Mouse (Mus musculus) forebrain, embryonic 11.5 days (tissue): ENCODE measurements around the gene Pappa. TPM values are rescaled to one million over a fixed set of nuclear protein-coding genes. Genes with fewer than 3 reads are reported as not detected.

Source experiments
- ATAC-seq: fragments of 200-750 bp; cut with Nextera tagmentation; replicated peaks from 2 replicates; pipeline ENCODE4 v1.8.0; 2017; ENCODE audit warnings: moderate TSS enrichment; ENCODE audit not compliant: low FRiP score
- DNase-seq: peaks from one replicate; pipeline ENCODE4 v3.0.0-alpha.2; 2017; ENCODE audit warnings: low spot score
- H3K27ac ChIP-seq: fragments of 300-500 bp; sonication (generic); 2 replicates; pipeline ENCODE4 v1.5.1; 2014; ENCODE audit warnings: low read depth, low read length
- H3K27me3 ChIP-seq: fragments of 300-500 bp; sonication (generic); 2 replicates; pipeline ENCODE4 v1.6.1; 2014; ENCODE audit warnings: mild to moderate bottlenecking, low read length, mixed read lengths; ENCODE audit not compliant: control insufficient read depth, insufficient read depth
- H3K36me3 ChIP-seq: fragments of 300-500 bp; sonication (generic); 2 replicates; pipeline ENCODE4 v1.6.1; 2014; ENCODE audit warnings: mild to moderate bottlenecking, low read length, moderate library complexity, mixed read lengths; ENCODE audit not compliant: control insufficient read depth, insufficient read depth
- H3K4me1 ChIP-seq: fragments of 300-500 bp; sonication (generic); replicated peaks from 2 replicates; pipeline ENCODE4 v1.6.1; 2014; ENCODE audit warnings: low read length, mixed read lengths; ENCODE audit not compliant: control insufficient read depth, insufficient read depth
- H3K4me2 ChIP-seq: fragments of 300-500 bp; sonication (generic); 2 replicates; pipeline ENCODE4 v1.6.1; 2014; ENCODE audit warnings: low read depth, mild to moderate bottlenecking, low read length, moderate library complexity, mixed read lengths; ENCODE audit not compliant: severe bottlenecking
- H3K4me3 ChIP-seq: fragments of 300-500 bp; sonication (generic); 2 replicates; pipeline ENCODE4 v1.5.1; 2014; ENCODE audit warnings: low read depth, low read length
- H3K9ac ChIP-seq: fragments of 300-500 bp; sonication (generic); 2 replicates; pipeline ENCODE4 v1.6.1; 2014; ENCODE audit warnings: low read length
- H3K9me3 ChIP-seq: fragments of 300-500 bp; sonication (generic); 2 replicates; pipeline ENCODE4 v1.6.1; 2016; ENCODE audit warnings: low read length, mixed read lengths; ENCODE audit not compliant: control insufficient read depth
- WGBS: fragments of 180-500 bp; shearing (Covaris S2); extraction: QIAGEN DNeasy Blood & Tissue Kit; methylation state at CpG from one replicate; pipeline ENCODE4 v1.1.7; 2014; 5-methylcytosine and 5-hydroxymethylcytosine counted together
- polyA plus RNA-seq: library from polyadenylated mRNA; unstranded; fragments of >200 nt; fragmentation: Nextera tagmentation; extraction: Ambion mirVana; gene quantifications from 2 replicates; pipeline ENCODE4 v1.2.1, GENCODE M21; 2014

The Pappa gene
- polyA plus RNA-seq, 1 experiment from 2014 or later, result 4.1 TPM

DNA sequence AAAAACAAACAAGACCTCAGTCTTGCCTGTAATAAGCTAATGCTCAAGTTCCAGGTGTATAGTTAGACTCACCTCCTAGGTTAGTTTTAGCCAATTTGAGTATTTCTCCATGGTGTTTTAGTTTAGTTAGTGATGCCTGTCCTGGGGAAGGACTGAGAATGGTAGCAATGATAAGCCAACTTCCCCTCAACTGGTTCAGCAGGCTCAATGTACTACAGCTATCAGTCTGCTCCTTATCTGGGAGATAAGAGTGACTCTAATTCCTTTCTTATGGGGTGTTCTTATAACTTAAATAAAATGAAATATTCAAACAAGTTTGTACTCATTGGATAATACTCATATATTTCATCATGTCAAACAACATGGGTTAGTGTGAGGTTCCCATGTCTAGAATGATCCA is 156.9 kb downstream of the Pappa start:
- Histone ChIP-seq H3K9ac (no peak overlapping the region), H3K9me3 (no peaks in the 10 kb centered on the region), H3K4me1 (peaks cover 14% of the 10 kb centered on the region), H3K4me2 (no peak overlapping the region), H3K36me3 (no peaks in the 10 kb centered on the region), H3K27ac (no peak overlapping the region), H3K4me3 (no peak overlapping the region), H3K27me3 (peaks cover 2% of the 10 kb centered on the region; the same call in 1 of the 2 replicates)
- ATAC-seq (no peak), DNase-seq (no peak)

DNA sequence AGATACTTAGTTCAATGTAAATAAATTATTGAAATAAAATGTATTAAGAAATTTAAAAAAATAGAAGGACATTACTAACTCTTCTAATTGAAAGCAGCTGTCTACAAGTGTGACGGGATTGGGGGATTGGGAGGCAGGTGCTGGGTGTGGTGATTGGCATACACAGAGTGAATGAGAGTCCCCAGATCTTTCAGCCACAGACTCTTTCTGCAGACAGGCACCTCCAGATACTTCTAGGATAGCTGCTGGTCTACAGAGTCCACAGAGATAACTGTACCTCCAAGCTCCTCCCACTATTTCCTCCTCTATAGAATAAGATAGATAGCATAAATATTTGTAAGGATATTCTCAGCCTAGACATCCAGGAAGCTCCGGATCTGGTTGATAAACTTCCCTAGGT is 159.6 kb downstream of the Pappa start:
- Histone ChIP-seq H3K4me1 (peaks cover 7% of the 10 kb centered on the region), H3K4me3 (no peak overlapping the region), H3K9ac (no peak overlapping the region), H3K27ac (no peak overlapping the region), H3K27me3 (no peaks in the 10 kb centered on the region), H3K36me3 (no peaks in the 10 kb centered on the region), H3K4me2 (no peak overlapping the region), H3K9me3 (no peaks in the 10 kb centered on the region)
- ATAC-seq, result no peak
- no peak for DNase-seq
- 92% methylated on average over 2 of the region's 2 CpGs for WGBS

DNA sequence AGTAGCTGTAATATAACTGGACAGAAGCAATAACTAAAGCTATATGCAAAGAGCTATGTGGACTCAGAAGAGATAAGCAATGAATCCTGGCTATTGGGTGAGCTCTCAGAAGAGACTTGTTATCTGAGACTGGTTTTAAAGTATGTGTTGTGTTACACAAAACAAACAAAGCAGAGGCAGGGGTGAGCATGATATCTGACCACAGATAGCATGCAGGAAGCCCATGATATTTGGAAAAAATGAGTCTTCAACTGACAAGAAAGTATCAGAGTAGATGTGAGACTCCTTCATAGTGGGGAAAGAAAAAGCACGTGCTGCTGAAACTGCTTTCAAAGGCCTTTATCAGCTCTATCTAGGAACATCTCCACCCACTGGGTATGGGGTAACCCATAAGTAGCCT is 161.2 kb downstream of the Pappa start:
- no peak for ATAC-seq
- no peak overlapping the region for H3K27ac ChIP-seq

DNA sequence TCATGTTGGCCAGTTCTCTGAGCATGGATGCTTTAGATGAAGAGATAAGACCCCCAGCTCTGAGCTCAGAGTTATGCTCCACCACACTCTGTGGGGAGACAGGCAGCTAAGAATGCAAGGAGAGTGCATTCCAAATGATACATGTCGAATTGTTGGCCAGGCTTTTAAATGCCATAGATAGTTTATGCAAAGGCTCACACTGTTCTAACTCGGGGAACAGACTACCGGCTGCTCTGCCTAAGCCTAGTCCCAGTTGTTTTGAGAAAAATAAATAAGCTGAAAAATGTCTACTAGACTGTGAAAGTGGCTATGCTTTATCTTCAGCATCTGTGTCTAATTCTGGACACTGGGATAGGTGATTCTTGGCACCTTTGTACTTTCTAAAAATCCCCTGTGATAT is 165.3 kb downstream of the Pappa start:
- Histone ChIP-seq H3K9ac (no peak overlapping the region), H3K27ac (no peak overlapping the region), H3K4me3 (no peak overlapping the region), H3K27me3 (no peaks in the 10 kb centered on the region), H3K4me1 (no peaks in the 10 kb centered on the region), H3K36me3 (no peaks in the 10 kb centered on the region), H3K4me2 (no peak overlapping the region), H3K9me3 (no peaks in the 10 kb centered on the region)
- 71% methylated on average over 3 of the region's 3 CpGs for WGBS
- DNase-seq, result no peak
- no peak for ATAC-seq

More for the DNA sequence above, 161.2 kb downstream of the Pappa start:
- Histone ChIP-seq H3K9me3 (no peaks in the 10 kb centered on the region), H3K27me3 (no peaks in the 10 kb centered on the region), H3K4me1 (no peaks in the 10 kb centered on the region), H3K9ac (no peak overlapping the region), H3K4me2 (no peak overlapping the region), H3K4me3 (no peak overlapping the region), H3K36me3 (no peaks in the 10 kb centered on the region)
- no peak for DNase-seq
- 92% methylated on average over 1 of the region's 1 CpGs for WGBS

DNA sequence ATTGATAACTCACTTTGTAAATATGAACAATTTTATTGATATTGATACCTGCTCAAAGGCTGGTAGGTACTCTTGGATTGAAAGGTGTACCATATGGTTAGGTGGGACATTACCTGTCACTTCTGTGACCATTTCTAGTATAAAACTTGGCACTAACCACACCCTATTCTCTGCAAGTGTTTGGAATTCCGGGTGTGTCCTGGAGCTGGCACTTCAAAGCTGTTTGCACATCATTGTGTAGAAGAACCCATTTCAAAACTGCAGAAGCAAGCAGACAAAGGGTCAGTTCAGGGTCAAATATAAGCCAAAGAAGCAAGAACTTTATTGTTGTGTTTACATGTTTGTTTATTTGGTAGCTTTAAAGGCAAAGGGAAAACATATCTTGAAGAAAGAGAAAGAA is 171.8 kb downstream of the Pappa start:
- no peaks in the 10 kb centered on the region for H3K9me3 ChIP-seq

DNA sequence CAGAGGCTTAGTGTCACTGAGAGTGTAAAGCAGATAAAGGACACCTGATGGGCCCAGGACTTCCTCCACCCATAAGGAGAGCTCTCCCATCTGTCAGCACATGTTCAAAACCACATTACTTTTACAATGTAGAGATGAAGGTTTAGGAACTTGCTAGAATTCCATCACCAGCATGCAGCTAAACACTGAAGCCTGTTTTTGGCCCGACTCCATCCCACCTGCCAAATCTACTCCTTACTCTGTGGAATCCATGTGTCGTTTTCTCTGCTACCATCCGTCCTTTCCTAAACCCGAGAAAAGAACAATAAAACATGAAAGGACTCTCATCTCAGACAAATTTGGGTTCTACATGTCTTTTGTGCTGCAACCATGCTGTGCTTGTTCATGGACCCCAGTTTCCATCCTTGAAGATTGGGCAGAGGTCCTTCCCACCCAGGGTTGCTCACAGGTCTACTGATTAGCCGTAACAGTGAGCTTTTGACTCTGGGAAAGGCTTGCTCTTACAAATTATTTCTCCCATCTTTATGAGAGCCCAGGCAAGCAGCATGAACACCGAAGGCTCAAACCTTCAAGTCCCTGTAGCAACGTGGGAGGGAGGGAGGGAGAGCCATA is 172.5 kb downstream of the Pappa start:
- Histone ChIP-seq H3K9ac (no peak overlapping the region), H3K27me3 (0 out of 2 replicates have a peak, but pooled peaks cover 2% of the 10 kb centered on the region), H3K4me1 (peaks cover 8% of the 10 kb centered on the region; the same call in 1 of the 2 replicates), H3K4me3 (no peak overlapping the region), H3K36me3 (no peaks in the 10 kb centered on the region), H3K4me2 (no peak overlapping the region), H3K9me3 (no peaks in the 10 kb centered on the region), H3K27ac (peak overlapping the region; percentile 88)
- ATAC-seq (peak; percentile 4; the same call in 1 of the 2 replicates), DNase-seq (no peak)
- WGBS, result 22% methylated on average over 7 of the region's 7 CpGs

More for the DNA sequence above, 171.8 kb downstream of the Pappa start:
- WGBS, result 64% methylated on average over 1 of the region's 1 CpGs
- H3K4me3 ChIP-seq, result no peak overlapping the region
- H3K4me1 ChIP-seq, result peaks cover 8% of the 10 kb centered on the region; the same call in 1 of the 2 replicates
- no peak for ATAC-seq
- H3K4me2 ChIP-seq, result no peak overlapping the region
- H3K36me3 ChIP-seq, result no peaks in the 10 kb centered on the region
- 0 out of 2 replicates have a peak, but pooled peaks cover 2% of the 10 kb centered on the region for H3K27me3 ChIP-seq
- H3K9ac ChIP-seq, result no peak overlapping the region
- peak overlapping the region; percentile 88 for H3K27ac ChIP-seq
- no peak for DNase-seq

DNA sequence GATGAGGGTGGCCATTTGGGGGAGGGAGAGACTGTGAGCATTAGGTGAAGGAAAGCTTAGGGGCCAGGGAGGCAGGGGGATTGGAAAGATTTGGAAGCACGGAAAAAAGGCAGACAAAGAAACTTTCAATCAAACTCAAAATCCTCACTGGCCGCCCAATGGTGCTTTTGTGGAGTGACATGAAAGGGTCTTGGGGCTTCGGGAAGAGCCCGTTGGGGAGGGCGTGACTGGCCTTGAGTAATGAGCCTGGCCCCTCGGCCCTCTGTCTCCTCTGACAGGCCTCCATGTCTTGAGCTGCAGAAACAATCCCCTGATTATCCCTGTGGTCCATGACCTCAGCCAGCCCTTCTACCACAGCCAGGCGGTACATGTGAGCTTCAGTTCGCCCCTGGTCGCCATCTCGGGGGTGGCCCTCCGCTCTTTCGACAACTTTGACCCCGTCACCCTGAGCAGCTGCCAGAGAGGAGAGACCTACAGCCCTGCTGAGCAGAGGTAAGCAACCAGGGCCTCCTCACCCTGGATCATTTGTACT is 173.1 kb downstream of the Pappa start:
- Histone ChIP-seq H3K4me3 (no peak overlapping the region), H3K27me3 (0 out of 2 replicates have a peak, but pooled peaks cover 2% of the 10 kb centered on the region), H3K4me2 (peak overlapping the region; percentile 30; the same call in 1 of the 2 replicates), H3K36me3 (no peaks in the 10 kb centered on the region), H3K4me1 (peaks cover 8% of the 10 kb centered on the region; the same call in 1 of the 2 replicates), H3K9ac (no peak overlapping the region), H3K9me3 (no peaks in the 10 kb centered on the region), H3K27ac (peak overlapping the region; percentile 88; the same call in 1 of the 2 replicates)
- WGBS, result 6% methylated on average over 13 of the region's 13 CpGs
- DNase-seq, result peak; percentile 87
- peak; percentile 96 for ATAC-seq

DNA sequence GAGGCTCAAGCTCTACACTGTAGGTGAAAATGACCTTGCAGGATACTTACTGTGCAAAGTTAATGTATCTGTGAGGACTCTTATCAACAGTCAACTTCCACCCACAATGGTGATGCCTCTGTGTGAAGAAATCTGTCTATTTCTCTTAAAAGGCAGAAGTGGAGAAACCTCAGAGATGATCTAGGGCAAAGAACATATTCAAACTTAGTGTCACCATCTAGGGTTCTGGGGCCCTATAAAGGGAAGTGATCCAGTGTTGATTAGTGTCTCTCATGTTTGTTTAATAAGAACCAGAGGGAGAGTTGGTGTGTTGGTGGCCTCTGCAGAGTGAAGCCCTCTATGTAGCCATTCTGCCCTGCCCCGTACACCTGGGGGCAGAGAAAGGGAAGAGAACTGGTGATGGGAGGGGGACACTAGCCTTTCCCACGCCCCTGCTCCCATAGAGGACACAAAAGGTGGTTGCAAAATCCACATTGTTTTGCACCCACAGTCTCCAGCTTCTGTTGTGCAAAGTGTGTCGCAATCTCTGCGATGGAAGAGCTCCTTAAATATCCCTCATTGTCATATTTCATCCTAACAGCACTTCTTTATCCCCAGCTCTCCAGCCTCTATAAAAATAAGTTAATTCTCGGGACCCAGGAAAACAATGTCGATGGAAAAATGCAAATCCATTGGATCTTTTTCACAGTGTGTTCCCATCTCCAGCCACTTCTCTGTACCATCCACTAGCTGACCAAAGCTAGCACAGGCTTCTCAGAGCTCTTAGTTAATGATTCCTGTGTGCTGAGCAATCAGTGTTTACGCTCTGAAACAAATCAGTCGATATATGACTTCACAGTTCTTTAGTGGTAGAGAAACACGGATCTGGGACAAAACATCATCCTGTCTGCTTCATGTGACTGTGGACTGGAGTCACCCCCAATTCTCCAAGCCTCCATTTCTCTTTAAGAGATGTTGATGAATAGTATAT is 174.5 kb downstream of the Pappa start:
- 68% methylated on average over 9 of the region's 9 CpGs for WGBS
- Histone ChIP-seq H3K36me3 (no peaks in the 10 kb centered on the region), H3K4me1 (peaks cover 8% of the 10 kb centered on the region; the same call in 1 of the 2 replicates), H3K27me3 (0 out of 2 replicates have a peak, but pooled peaks cover 2% of the 10 kb centered on the region), H3K4me3 (no peak overlapping the region), H3K9ac (no peak overlapping the region), H3K9me3 (no peaks in the 10 kb centered on the region), H3K4me2 (no peak overlapping the region), H3K27ac (no peak overlapping the region)
- no peak for DNase-seq
- no peak for ATAC-seq
